Mouse (Mus musculus) megakaryocyte, embryonic 14.5 days (primary cell): ENCODE measurements around the gene Zyg11a.

Source experiments
- FLI1 ChIP-seq: IDR thresholded peaks from 2 replicates; pipeline ENCODE4 v1.6.1; 2012; ENCODE audit warnings: low read length, inconsistent platforms, mixed read lengths
- GATA1 ChIP-seq: IDR thresholded peaks from 3 replicates; pipeline ENCODE4 v1.6.1; 2012; ENCODE audit warnings: mixed read lengths, low read length, inconsistent platforms, borderline replicate concordance

GRCm38 (mm10) chr4:108199236-108199635, 18.6 kb downstream of the Zyg11a start:
- no peak for TF ChIP-seq GATA1
- TF ChIP-seq FLI1: no peak
